Comparison of ENCODE assay signal across 7 mouse cellular contexts in genomic region chr11:43775469-43776323, GRCm38 (mm10). TPM values are rescaled to one million over a fixed set of nuclear protein-coding genes. Genes with fewer than 3 reads are reported as not detected.
DNase-seq lines count a peak whose midpoint lies in the region; ATAC-seq and TF ChIP-seq lines count a peak whose summit lies in the region.

No protein-coding gene starts in this region.

- H3K4me1 ChIP-seq in embryonic facial prominence, embryonic 13.5 days, result peaks cover 20% of the 10 kb centered on the region
- peaks cover 7% of the 10 kb centered on the region; the same call in 1 of the 2 replicates for H3K4me1 ChIP-seq in hindbrain, embryonic 15.5 days (replicated peaks)
- no peaks in the 10 kb centered on the region for H3K4me1 ChIP-seq in liver, embryonic 14.5 days (replicated peaks; ENCODE audit: control insufficient read depth in 2 of 2, insufficient read depth in 2 of 2, low read length in 1 of 2)

- no peak for TF ChIP-seq CTCF in liver, embryonic 14.5 days (IDR thresholded peaks at IDR 0.05; ENCODE audit: low read depth)

- H3K36me3 ChIP-seq in embryonic facial prominence, embryonic 13.5 days, result no peaks in the 10 kb centered on the region
- H3K36me3 ChIP-seq in hindbrain, embryonic 15.5 days, result no peaks in the 10 kb centered on the region
- no peaks in the 10 kb centered on the region for H3K36me3 ChIP-seq in liver, embryonic 14.5 days (replicated peaks; ENCODE audit: control insufficient read depth, insufficient read depth, low read depth)

- H3K9ac ChIP-seq in embryonic facial prominence, embryonic 13.5 days, result peak overlapping the region; percentile 59
- no peak overlapping the region for H3K9ac ChIP-seq in hindbrain, embryonic 15.5 days
- no peak overlapping the region for H3K9ac ChIP-seq in liver, embryonic 14.5 days (replicated peaks)

- 14% methylated on average over 63 of the region's 63 CpGs for WGBS in embryonic facial prominence, embryonic 13.5 days
- 14% methylated on average over 63 of the region's 63 CpGs for WGBS in hindbrain, embryonic 15.5 days
- 12% methylated on average over 61 of the region's 63 CpGs for WGBS in liver, embryonic 14.5 days (ENCODE audit: insufficient replicate concordance)

- peak; percentile 18 for DNase-seq in thymus, postnatal 14 days
- no peak for DNase-seq in thymus, postnatal 25 days
- DNase-seq in liver, embryonic 14.5 days (ENCODE audit: low read depth in 3 of 3, low spot score in 3 of 3), result no peak
- peak; percentile 52 for DNase-seq in retina, postnatal 1 day
- DNase-seq in layer of hippocampus, adult 18-20 months (ENCODE audit: low spot score in 2 of 2), result no peak

- no peaks in the 10 kb centered on the region for H3K9me3 ChIP-seq in embryonic facial prominence, embryonic 13.5 days
- no peaks in the 10 kb centered on the region for H3K9me3 ChIP-seq in hindbrain, embryonic 15.5 days
- H3K9me3 ChIP-seq in liver, embryonic 14.5 days (ENCODE audit: control insufficient read depth, low read length), result no peaks in the 10 kb centered on the region

- no peak overlapping the region for H3K27ac ChIP-seq in embryonic facial prominence, embryonic 13.5 days
- H3K27ac ChIP-seq in hindbrain, embryonic 15.5 days (replicated peaks), result no peak overlapping the region
- H3K27ac ChIP-seq in liver, embryonic 14.5 days, result no peak overlapping the region

- TF ChIP-seq EP300 in liver, embryonic 14.5 days (IDR thresholded peaks at IDR 0.05; ENCODE audit: low read depth), result no peak

- H3K4me3 ChIP-seq in embryonic facial prominence, embryonic 13.5 days, result peak overlapping the region; percentile 45
- H3K4me3 ChIP-seq in hindbrain, embryonic 15.5 days, result peak overlapping the region; percentile 31
- no peak overlapping the region for H3K4me3 ChIP-seq in liver, embryonic 14.5 days (ENCODE audit: insufficient read depth in 1 of 2, low read depth in 2 of 2, low read length in 2 of 2)

- H3K4me2 ChIP-seq in embryonic facial prominence, embryonic 13.5 days, result peak overlapping the region; percentile 79
- peak overlapping the region; percentile 56 for H3K4me2 ChIP-seq in hindbrain, embryonic 15.5 days
- H3K4me2 ChIP-seq in liver, embryonic 14.5 days (ENCODE audit: low read depth), result peak overlapping the region; percentile 8; the same call in 1 of the 2 replicates

- H3K27me3 ChIP-seq in embryonic facial prominence, embryonic 13.5 days, result peaks cover 40% of the 10 kb centered on the region
- H3K27me3 ChIP-seq in hindbrain, embryonic 15.5 days, result peaks cover 23% of the 10 kb centered on the region
- peaks cover 15% of the 10 kb centered on the region for H3K27me3 ChIP-seq in liver, embryonic 14.5 days (ENCODE audit: control insufficient read depth, insufficient read depth, low read length)

- no peak for ATAC-seq in embryonic facial prominence, embryonic 13.5 days (ENCODE audit: insufficient number of reproducible peaks, insufficient read depth, low FRiP score, low TSS enrichment, low read depth)
- ATAC-seq in hindbrain, embryonic 15.5 days (ENCODE audit: low FRiP score, low read depth), result peak; percentile 63; the same call in 1 of the 2 replicates
- ATAC-seq in liver, embryonic 14.5 days (ENCODE audit: insufficient read depth), result no peak

RNA-seq across cellular contexts. Expression of gene Ttc1, which starts 27.9 kb away (rescaled TPM):
- 73.6 and 76.8 TPM in 2 replicates for polyA plus RNA-seq in embryonic facial prominence, embryonic 13.5 days (2015; fragmentation: Nextera tagmentation; extraction: Ambion mirVana)
- 77.9 and 80.4 TPM in 2 replicates for polyA plus RNA-seq in hindbrain, embryonic 15.5 days (2015; fragmentation: Nextera tagmentation; extraction: Ambion mirVana)
- 9.4 and 17.9 TPM in 2 replicates for polyA plus RNA-seq in liver, embryonic 14.5 days (2012; rRNA removed)
- polyA plus RNA-seq in liver, embryonic 14.5 days (2014; fragmentation: Nextera tagmentation; extraction: Ambion mirVana), result 34.1 and 36.9 TPM in 2 replicates
- 10 to 100 TPM; 60.4 to 61.6 TPM for total RNA-seq in layer of hippocampus, adult 18-20 months (2021)

Comparison
In these comparisons a context has a peak if more than half of its experiments do, and no peak if none do; other contexts are left out.
1. DNase-seq: peak in thymus, postnatal 14 days (single experiment) and retina, postnatal 1 day (single experiment); none in thymus, postnatal 25 days (single experiment), liver, embryonic 14.5 days (0 of 3) and layer of hippocampus, adult 18-20 months (0 of 2).
2. H3K4me2 ChIP-seq: peak in every context shown above with its lines; median percentile 79 in embryonic facial prominence, embryonic 13.5 days; 56 in hindbrain, embryonic 15.5 days; 8 in liver, embryonic 14.5 days.
3. H3K4me3 ChIP-seq: peak in embryonic facial prominence, embryonic 13.5 days (single experiment) and hindbrain, embryonic 15.5 days (single experiment); none in liver, embryonic 14.5 days (0 of 2).